Mouse (Mus musculus) heart, embryonic 11.5 days (tissue): ENCODE measurements at regions not wholly inside any gene's neighbourhood (a gene's known extent, or its start where the extent isn't known, plus 50 kb on each side); places are given as distances from the start of the nearest gene placed in this dataset.

Experiments
- ATAC-seq: fragments of 200-750 bp; cut with Nextera tagmentation; replicated peaks from 2 replicates; pipeline ENCODE4 v1.8.0; 2017; ENCODE audit warnings: moderate library complexity; ENCODE audit not compliant: insufficient number of reproducible peaks, low FRiP score, low TSS enrichment
- H3K27ac ChIP-seq: fragments of 300-500 bp; sonication (generic); 2 replicates; pipeline ENCODE4 v1.5.1; 2014; ENCODE audit warnings: mild to moderate bottlenecking, low read depth, low read length
- H3K27me3 ChIP-seq: fragments of 300-500 bp; sonication (generic); 2 replicates; pipeline ENCODE4 v1.6.1; 2014; ENCODE audit warnings: mild to moderate bottlenecking, low read length, mixed read lengths; ENCODE audit not compliant: control insufficient read depth, insufficient read depth
- H3K36me3 ChIP-seq: fragments of 300-500 bp; sonication (generic); 2 replicates; pipeline ENCODE4 v1.6.1; 2014; ENCODE audit warnings: mild to moderate bottlenecking, low read length, moderate library complexity, mixed read lengths; ENCODE audit not compliant: control insufficient read depth, insufficient read depth
- H3K4me1 ChIP-seq: fragments of 300-500 bp; sonication (generic); 2 replicates; pipeline ENCODE4 v1.6.1; 2014; ENCODE audit warnings: low read length; ENCODE audit not compliant: control insufficient read depth, insufficient read depth
- H3K4me2 ChIP-seq: fragments of 300-500 bp; sonication (generic); 2 replicates; pipeline ENCODE4 v1.6.1; 2014; ENCODE audit warnings: mild to moderate bottlenecking, moderate library complexity
- H3K4me3 ChIP-seq: fragments of 300-500 bp; sonication (generic); 2 replicates; pipeline ENCODE4 v1.5.1; 2014; ENCODE audit warnings: low read depth, low read length
- H3K9ac ChIP-seq: fragments of 300-500 bp; sonication (generic); 2 replicates; pipeline ENCODE4 v1.6.1; 2014; ENCODE audit warnings: mild to moderate bottlenecking, low read depth, low read length, moderate library complexity
- H3K9me3 ChIP-seq: fragments of 300-500 bp; sonication (generic); replicated peaks from 2 replicates; pipeline ENCODE4 v1.6.1; 2016; ENCODE audit warnings: low read length; ENCODE audit not compliant: control insufficient read depth
- WGBS: fragments of 180-500 bp; shearing (Covaris S2); extraction: QIAGEN DNeasy Blood & Tissue Kit; methylation state at CpG from one replicate; pipeline ENCODE4 v1.1.7; 2014; ENCODE audit not compliant: insufficient replicate concordance; 5-methylcytosine and 5-hydroxymethylcytosine counted together

GRCm38 (mm10) chr5:43034421-43034820 lies 198.5 kb upstream of the Cpeb2 start:
- Histone ChIP-seq H3K27ac (no peak overlapping the region), H3K27me3 (no peaks in the 10 kb centered on the region), H3K4me1 (no peaks in the 10 kb centered on the region), H3K4me3 (no peak overlapping the region), H3K4me2 (no peak overlapping the region), H3K9ac (no peak overlapping the region), H3K36me3 (no peaks in the 10 kb centered on the region), H3K9me3 (no peaks in the 10 kb centered on the region)
- no peak for ATAC-seq
- WGBS: 29% methylated on average over 1 of the region's 1 CpGs

GRCm38 (mm10) chr5:43037592-43037991 lies 195.4 kb upstream of the Cpeb2 start:
- Histone ChIP-seq H3K9ac (no peak overlapping the region), H3K4me3 (no peak overlapping the region), H3K36me3 (no peaks in the 10 kb centered on the region)

GRCm38 (mm10) chr5:43039525-43039924 lies 193.4 kb upstream of the Cpeb2 start:
- H3K27ac ChIP-seq: no peak overlapping the region
- H3K4me1 ChIP-seq: no peaks in the 10 kb centered on the region
- ATAC-seq: no peak
- 84% methylated on average over 3 of the region's 3 CpGs for WGBS
- no peaks in the 10 kb centered on the region for H3K9me3 ChIP-seq
- H3K9ac ChIP-seq: no peak overlapping the region
- no peak overlapping the region for H3K4me3 ChIP-seq
- no peak overlapping the region for H3K4me2 ChIP-seq
- no peaks in the 10 kb centered on the region for H3K27me3 ChIP-seq
- H3K36me3 ChIP-seq: no peaks in the 10 kb centered on the region

More at GRCm38 (mm10) chr5:43037592-43037991, 195.4 kb upstream of the Cpeb2 start:
- Histone ChIP-seq H3K27me3 (no peaks in the 10 kb centered on the region), H3K9me3 (no peaks in the 10 kb centered on the region), H3K4me2 (no peak overlapping the region), H3K4me1 (no peaks in the 10 kb centered on the region), H3K27ac (no peak overlapping the region)
- no peak for ATAC-seq
- WGBS: 56% methylated on average over 3 of the region's 3 CpGs

- Histone ChIP-seq H3K36me3 (no peaks in the 10 kb centered on the region), H3K4me2 (no peak overlapping the region), H3K4me1 (no peaks in the 10 kb centered on the region), H3K27me3 (no peaks in the 10 kb centered on the region), H3K9me3 (no peaks in the 10 kb centered on the region), H3K9ac (no peak overlapping the region), H3K27ac (no peak overlapping the region), H3K4me3 (no peak overlapping the region)
- ATAC-seq: no peak
- WGBS: 65% methylated on average over 3 of the region's 3 CpGs
Measured at GRCm38 (mm10) chr5:43042585-43042984, 190.4 kb upstream of the Cpeb2 start.

- no peak for ATAC-seq
- Histone ChIP-seq H3K9ac (no peak overlapping the region), H3K9me3 (no peaks in the 10 kb centered on the region), H3K4me3 (no peak overlapping the region), H3K4me2 (no peak overlapping the region), H3K4me1 (peaks cover 7% of the 10 kb centered on the region), H3K36me3 (no peaks in the 10 kb centered on the region), H3K27ac (no peak overlapping the region), H3K27me3 (no peaks in the 10 kb centered on the region)
- 77% methylated on average over 3 of the region's 3 CpGs for WGBS
Measured at GRCm38 (mm10) chr5:43045860-43046259, 187.1 kb upstream of the Cpeb2 start.

GRCm38 (mm10) chr5:43047316-43047715 lies 185.7 kb upstream of the Cpeb2 start:
- H3K27ac ChIP-seq: no peak overlapping the region
- no peaks in the 10 kb centered on the region for H3K36me3 ChIP-seq
- no peak overlapping the region for H3K4me3 ChIP-seq
- H3K4me1 ChIP-seq: peaks cover 7% of the 10 kb centered on the region
- 81% methylated on average over 2 of the region's 2 CpGs for WGBS
- no peaks in the 10 kb centered on the region for H3K27me3 ChIP-seq
- no peak overlapping the region for H3K4me2 ChIP-seq
- no peak for ATAC-seq
- no peaks in the 10 kb centered on the region for H3K9me3 ChIP-seq
- H3K9ac ChIP-seq: no peak overlapping the region

- peak overlapping the region; percentile 59 for H3K27ac ChIP-seq
Measured at GRCm38 (mm10) chr5:43048196-43049050, 184.5 kb upstream of the Cpeb2 start.

GRCm38 (mm10) chr5:43049381-43050301 lies 183.3 kb upstream of the Cpeb2 start:
- Histone ChIP-seq H3K4me3 (no peak overlapping the region), H3K9ac (no peak overlapping the region), H3K4me1 (peaks cover 7% of the 10 kb centered on the region), H3K9me3 (no peaks in the 10 kb centered on the region), H3K36me3 (no peaks in the 10 kb centered on the region), H3K27ac (no peak overlapping the region), H3K4me2 (no peak overlapping the region), H3K27me3 (no peaks in the 10 kb centered on the region)
- 83% methylated on average over 4 of the region's 4 CpGs for WGBS
- ATAC-seq: no peak

More at GRCm38 (mm10) chr5:43048196-43049050, 184.5 kb upstream of the Cpeb2 start:
- ATAC-seq: no peak
- WGBS: 42% methylated on average over 8 of the region's 8 CpGs
- Histone ChIP-seq H3K4me2 (no peak overlapping the region), H3K36me3 (no peaks in the 10 kb centered on the region), H3K4me3 (no peak overlapping the region), H3K9ac (no peak overlapping the region), H3K4me1 (peaks cover 7% of the 10 kb centered on the region), H3K9me3 (no peaks in the 10 kb centered on the region), H3K27me3 (no peaks in the 10 kb centered on the region)
